Mouse (Mus musculus): Measurements from ENCODE around the gene Mt1.

- TF ChIP-seq CTCF (IDR thresholded peaks at IDR 0.05) (no peak), EP300 (IDR thresholded peaks at IDR 0.05) (no peak)
These were observed 5.5 kb downstream of the Mt1 start for GRCm38 (mm10) chr8:94184357-94184843.

All from lung, postnatal 0 days (tissue).